Mouse (Mus musculus) midbrain, embryonic 15.5 days (tissue): ENCODE data around the gene Cyth4. TPM values are rescaled to one million over a fixed set of nuclear protein-coding genes. Genes with fewer than 3 reads are reported as not detected.

Experiments used
- ATAC-seq: fragments of 200-750 bp; cut with Nextera tagmentation; replicated peaks from 2 replicates; pipeline ENCODE4 v1.8.0; 2017; ENCODE audit warnings: moderate TSS enrichment
- H3K27ac ChIP-seq: fragments of 300-500 bp; sonication (generic); 2 replicates; pipeline ENCODE4 v1.5.1; 2015; ENCODE audit warnings: mild to moderate bottlenecking, inconsistent platforms
- H3K27me3 ChIP-seq: fragments of 300-500 bp; sonication (generic); replicated peaks from 2 replicates; pipeline ENCODE4 v1.6.1; 2015; ENCODE audit warnings: inconsistent platforms
- H3K36me3 ChIP-seq: fragments of 300-500 bp; sonication (generic); replicated peaks from 2 replicates; pipeline ENCODE4 v1.6.1; 2015; ENCODE audit warnings: inconsistent platforms
- H3K4me1 ChIP-seq: fragments of 300-500 bp; sonication (generic); 2 replicates; pipeline ENCODE4 v1.6.1; 2015; ENCODE audit warnings: inconsistent platforms
- H3K4me2 ChIP-seq: fragments of 300-500 bp; sonication (generic); 2 replicates; pipeline ENCODE4 v1.6.1; 2015; ENCODE audit warnings: inconsistent platforms, mild to moderate bottlenecking, moderate library complexity
- H3K4me3 ChIP-seq: fragments of 300-500 bp; sonication (generic); 2 replicates; pipeline ENCODE4 v1.5.1; 2015; ENCODE audit warnings: mild to moderate bottlenecking, inconsistent platforms
- H3K9ac ChIP-seq: fragments of 300-500 bp; sonication (generic); 2 replicates; pipeline ENCODE4 v1.6.1; 2015; ENCODE audit warnings: mild to moderate bottlenecking, inconsistent platforms
- H3K9me3 ChIP-seq: fragments of 300-500 bp; sonication (generic); 2 replicates; pipeline ENCODE4 v1.6.1; 2016; ENCODE audit warnings: inconsistent platforms
- WGBS: fragments of 180-500 bp; shearing (Covaris S2); methylation state at CpG from one replicate; pipeline ENCODE4 v1.1.7; 2015; ENCODE audit warnings: mixed read lengths; 5-methylcytosine and 5-hydroxymethylcytosine counted together
- polyA plus RNA-seq: library from polyadenylated mRNA; unstranded; fragments of >200 nt; fragmentation: Nextera tagmentation; extraction: Ambion mirVana; gene quantifications from 2 replicates; pipeline ENCODE4 v1.2.1, GENCODE M21; 2015

Gene Cyth4
- polyA plus RNA-seq, 1 experiment from 2014 or later = 5.6 TPM

DNA sequence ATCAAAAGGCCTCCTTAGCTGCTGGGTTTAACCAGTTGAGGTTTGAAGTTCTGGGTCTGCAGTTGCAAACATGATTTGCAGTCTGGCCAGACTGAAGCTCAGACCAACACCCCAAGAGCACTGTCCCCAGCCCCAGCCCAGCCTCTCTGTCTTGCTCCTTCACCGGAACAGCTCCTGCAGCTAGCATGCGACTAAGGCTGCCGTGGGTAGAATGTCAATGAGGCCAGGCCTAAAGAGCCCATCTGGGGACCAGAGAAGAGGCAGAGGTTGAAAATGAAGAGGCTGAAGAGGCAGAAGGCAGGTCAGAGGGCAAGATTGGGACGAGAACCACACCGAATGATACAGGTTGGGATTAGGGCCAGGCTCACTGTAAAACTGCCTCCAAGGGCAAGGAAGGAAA, 36.6 kb downstream of the Cyth4 start:
- Histone ChIP-seq H3K4me2 (no peak overlapping the region), H3K27me3 (no peaks in the 10 kb centered on the region), H3K9ac (0 out of 2 replicates have a peak overlapping the region, but pooled peaks have one; percentile 1), H3K4me1 (peaks cover 38% of the 10 kb centered on the region), H3K9me3 (no peaks in the 10 kb centered on the region), H3K27ac (peak overlapping the region; percentile 24), H3K4me3 (no peak overlapping the region), H3K36me3 (no peaks in the 10 kb centered on the region)
- 25% methylated on average over 5 of the region's 5 CpGs for WGBS
- no peak for ATAC-seq

DNA sequence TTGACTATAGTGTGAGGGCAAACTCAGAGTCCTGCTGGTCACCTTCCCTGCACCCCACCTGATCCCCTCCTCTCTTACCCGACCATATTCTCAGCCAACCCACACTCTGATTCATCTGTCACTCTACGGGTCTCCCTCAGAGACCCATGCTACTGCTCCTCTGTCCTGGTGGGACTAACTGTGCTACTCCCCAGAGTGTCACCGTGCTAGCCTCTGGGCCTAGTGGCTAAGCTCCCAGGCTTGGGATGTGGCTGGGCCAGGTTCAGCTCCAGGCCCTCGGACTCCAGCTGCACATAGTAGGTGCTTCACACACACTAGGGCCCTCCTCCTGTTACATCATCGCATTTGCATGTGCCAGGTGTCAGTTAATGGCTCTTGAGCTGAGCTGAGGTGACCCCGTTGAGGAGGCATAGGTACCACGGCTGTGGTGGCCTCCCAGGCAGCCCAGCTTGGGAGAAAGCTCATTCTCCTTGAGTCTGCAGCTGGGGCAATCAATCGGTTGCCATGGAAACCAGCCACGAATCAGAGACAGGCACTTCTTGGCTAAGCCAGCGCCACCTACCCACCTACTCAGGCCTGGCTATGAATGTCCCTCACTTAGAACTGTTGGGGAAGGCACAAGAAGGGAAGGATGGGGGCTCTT, 37.4 kb downstream of the Cyth4 start:
- Histone ChIP-seq H3K27ac (peak overlapping the region; percentile 24; the same call in 1 of the 2 replicates), H3K4me2 (no peak overlapping the region), H3K27me3 (no peaks in the 10 kb centered on the region), H3K9me3 (no peaks in the 10 kb centered on the region), H3K9ac (no peak overlapping the region), H3K36me3 (no peaks in the 10 kb centered on the region), H3K4me3 (no peak overlapping the region), H3K4me1 (peaks cover 44% of the 10 kb centered on the region)
- ATAC-seq = peak; percentile 78
- 32% methylated on average over 10 of the region's 10 CpGs for WGBS

DNA sequence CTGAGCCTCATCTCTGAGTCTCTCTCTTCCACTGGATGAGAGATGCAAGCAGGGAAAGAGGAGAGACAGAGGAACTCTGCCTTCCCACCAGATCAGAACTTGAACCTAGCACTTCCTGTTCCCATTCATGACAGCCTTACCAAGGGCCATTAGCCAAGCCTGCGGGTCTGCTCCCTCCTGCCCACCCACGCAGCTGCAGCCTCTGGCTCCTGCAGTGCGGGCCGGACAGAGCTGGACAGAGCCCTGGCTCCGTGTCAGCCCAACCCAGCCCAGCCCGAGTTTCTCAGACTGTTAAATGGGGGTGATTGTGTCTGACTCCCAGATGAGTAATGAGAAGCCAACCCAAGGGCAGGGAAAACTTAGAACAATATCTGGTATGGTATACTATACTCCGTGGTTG, 38.4 kb downstream of the Cyth4 start:
- H3K4me2 ChIP-seq = no peak overlapping the region
- H3K4me1 ChIP-seq = peaks cover 44% of the 10 kb centered on the region
- WGBS = 52% methylated on average over 7 of the region's 7 CpGs
- H3K4me3 ChIP-seq = no peak overlapping the region
- H3K9ac ChIP-seq = no peak overlapping the region
- ATAC-seq = no peak
- no peaks in the 10 kb centered on the region for H3K27me3 ChIP-seq
- no peaks in the 10 kb centered on the region for H3K9me3 ChIP-seq
- H3K27ac ChIP-seq = peak overlapping the region; percentile 20; the same call in 1 of the 2 replicates
- no peaks in the 10 kb centered on the region for H3K36me3 ChIP-seq

DNA sequence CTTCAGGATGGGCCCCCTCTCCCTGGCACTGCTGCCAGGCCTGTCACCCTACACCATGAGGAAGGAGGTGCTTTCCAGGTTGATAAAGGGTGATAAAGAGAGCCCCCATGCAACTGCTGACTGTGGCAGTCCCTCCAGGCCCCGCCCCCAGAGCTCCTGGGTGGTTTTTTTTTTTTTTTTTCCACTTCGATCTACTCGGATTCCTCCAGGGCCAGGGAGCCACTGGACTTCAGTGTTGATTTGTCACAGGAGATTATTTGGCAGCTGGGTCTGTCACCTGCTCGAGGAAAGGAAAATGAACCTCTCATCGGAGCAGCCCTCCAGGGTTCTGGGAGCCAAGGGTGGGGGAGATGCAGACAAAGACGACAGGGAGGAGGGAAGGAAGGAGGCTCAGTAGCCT, 46.8 kb downstream of the Cyth4 start:
- Histone ChIP-seq H3K27me3 (no peaks in the 10 kb centered on the region), H3K27ac (no peak overlapping the region), H3K9ac (no peak overlapping the region), H3K4me3 (no peak overlapping the region), H3K4me2 (no peak overlapping the region), H3K36me3 (no peaks in the 10 kb centered on the region), H3K9me3 (no peaks in the 10 kb centered on the region), H3K4me1 (peaks cover 20% of the 10 kb centered on the region; the same call in 1 of the 2 replicates)
- ATAC-seq = no peak
- WGBS = 15% methylated on average over 6 of the region's 6 CpGs

DNA sequence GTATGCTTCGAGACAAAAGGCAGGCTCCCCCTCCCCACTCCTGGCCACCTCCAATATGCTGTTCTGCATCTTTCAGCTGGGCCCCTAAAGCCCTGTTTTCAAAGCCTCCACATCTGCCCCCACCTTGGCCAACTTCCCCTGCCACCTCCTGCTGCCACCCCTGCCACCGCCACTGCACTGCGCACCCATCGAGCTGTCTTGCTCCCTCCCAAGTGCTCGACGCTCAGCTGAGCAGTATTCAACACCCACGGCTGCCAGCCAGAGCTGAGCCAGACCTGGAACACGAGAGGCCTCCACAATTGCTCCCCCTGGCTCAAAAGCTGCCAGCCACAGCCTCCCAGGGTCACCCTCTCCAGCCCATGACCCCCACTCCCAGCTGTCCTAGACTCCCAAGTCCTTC, 47.8 kb downstream of the Cyth4 start:
- Histone ChIP-seq H3K4me2 (no peak overlapping the region), H3K4me1 (peaks cover 15% of the 10 kb centered on the region; the same call in 1 of the 2 replicates), H3K9me3 (no peaks in the 10 kb centered on the region), H3K4me3 (no peak overlapping the region), H3K9ac (no peak overlapping the region), H3K27ac (no peak overlapping the region), H3K27me3 (no peaks in the 10 kb centered on the region), H3K36me3 (no peaks in the 10 kb centered on the region)
- no peak for ATAC-seq
- 52% methylated on average over 8 of the region's 8 CpGs for WGBS

DNA sequence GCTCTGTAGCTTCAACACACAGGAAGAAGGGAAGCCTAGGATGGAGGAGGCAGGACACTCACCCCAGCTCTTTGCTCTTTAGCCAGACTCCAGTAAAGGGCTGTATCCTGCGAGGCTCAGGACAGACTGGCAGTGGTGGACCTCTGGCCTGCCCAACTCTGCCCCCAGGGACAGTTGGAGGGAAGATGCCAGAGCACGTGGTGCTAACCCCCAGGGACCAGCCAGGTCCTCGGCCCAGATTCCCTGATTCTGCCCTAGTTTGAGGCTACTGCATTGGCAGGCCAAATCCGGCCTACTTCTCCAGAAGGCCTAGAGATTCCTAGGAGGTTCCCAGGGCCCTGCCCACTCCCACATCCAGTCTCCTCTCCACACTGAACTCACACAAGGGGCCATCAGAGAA, 50.9 kb downstream of the Cyth4 start:
- Histone ChIP-seq H3K4me3 (no peak overlapping the region), H3K9ac (no peak overlapping the region), H3K9me3 (no peaks in the 10 kb centered on the region), H3K27me3 (no peaks in the 10 kb centered on the region), H3K4me2 (no peak overlapping the region), H3K36me3 (no peaks in the 10 kb centered on the region), H3K4me1 (peaks cover 7% of the 10 kb centered on the region; the same call in 1 of the 2 replicates), H3K27ac (no peak overlapping the region)
- ATAC-seq = no peak
- 75% methylated on average over 4 of the region's 4 CpGs for WGBS

DNA sequence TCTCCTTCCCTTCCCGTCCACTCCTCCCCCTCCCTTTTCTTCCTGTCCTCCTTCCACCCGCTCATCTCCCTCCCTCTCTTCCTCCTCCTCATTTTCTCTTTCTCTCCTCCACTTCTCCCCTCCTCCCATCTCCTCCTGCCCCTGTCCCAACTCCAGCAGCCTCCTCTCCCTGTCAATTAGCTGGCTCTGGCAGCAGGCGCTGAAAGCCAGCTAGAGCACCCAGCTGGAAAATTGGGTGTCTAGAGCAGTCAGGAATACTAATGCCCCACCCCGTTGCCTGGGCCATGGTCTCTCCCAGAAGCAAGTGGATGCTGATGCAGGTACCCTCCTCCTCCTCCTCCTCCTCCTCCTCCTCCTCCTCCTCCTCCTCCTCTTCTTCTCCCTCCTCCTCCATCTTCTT, 54.3 kb downstream of the Cyth4 start:
- Histone ChIP-seq H3K9me3 (no peaks in the 10 kb centered on the region), H3K27ac (no peak overlapping the region), H3K27me3 (no peaks in the 10 kb centered on the region), H3K9ac (no peak overlapping the region), H3K36me3 (no peaks in the 10 kb centered on the region), H3K4me2 (no peak overlapping the region), H3K4me3 (no peak overlapping the region), H3K4me1 (no peaks in the 10 kb centered on the region)
- WGBS = 30% methylated on average over 4 of the region's 4 CpGs
- ATAC-seq = no peak

DNA sequence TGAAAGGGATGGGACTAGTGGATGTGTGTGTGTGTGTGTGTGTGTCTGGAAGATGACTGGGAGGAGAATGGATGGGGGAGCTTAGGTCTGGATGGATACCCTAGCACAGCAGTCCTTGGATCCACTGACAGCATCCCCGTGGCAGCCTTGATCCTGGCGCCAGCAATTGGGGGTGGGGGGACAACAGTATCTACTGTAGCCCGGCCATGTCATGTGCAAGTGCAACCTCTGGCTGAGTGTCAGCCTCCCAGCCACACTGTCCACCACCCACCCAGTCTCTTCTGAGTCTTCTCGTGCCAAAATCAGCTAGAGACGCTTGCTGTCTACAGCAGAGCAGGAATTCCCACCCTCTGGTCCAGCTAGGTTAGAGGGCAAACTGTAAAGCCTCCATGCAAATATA, 67.4 kb downstream of the Cyth4 start:
- H3K4me2 ChIP-seq = no peak overlapping the region
- 0 out of 2 replicates have a peak, but pooled peaks cover 8% of the 10 kb centered on the region for H3K4me1 ChIP-seq
- no peaks in the 10 kb centered on the region for H3K9me3 ChIP-seq
- H3K9ac ChIP-seq = no peak overlapping the region
- no peaks in the 10 kb centered on the region for H3K36me3 ChIP-seq
- H3K4me3 ChIP-seq = no peak overlapping the region
- H3K27ac ChIP-seq = no peak overlapping the region
- H3K27me3 ChIP-seq = no peaks in the 10 kb centered on the region; the same call in 1 of the 2 replicates
- ATAC-seq = 0 out of 2 replicates have a peak, but pooled peaks have one; percentile 30
- WGBS = 54% methylated on average over 5 of the region's 5 CpGs

DNA sequence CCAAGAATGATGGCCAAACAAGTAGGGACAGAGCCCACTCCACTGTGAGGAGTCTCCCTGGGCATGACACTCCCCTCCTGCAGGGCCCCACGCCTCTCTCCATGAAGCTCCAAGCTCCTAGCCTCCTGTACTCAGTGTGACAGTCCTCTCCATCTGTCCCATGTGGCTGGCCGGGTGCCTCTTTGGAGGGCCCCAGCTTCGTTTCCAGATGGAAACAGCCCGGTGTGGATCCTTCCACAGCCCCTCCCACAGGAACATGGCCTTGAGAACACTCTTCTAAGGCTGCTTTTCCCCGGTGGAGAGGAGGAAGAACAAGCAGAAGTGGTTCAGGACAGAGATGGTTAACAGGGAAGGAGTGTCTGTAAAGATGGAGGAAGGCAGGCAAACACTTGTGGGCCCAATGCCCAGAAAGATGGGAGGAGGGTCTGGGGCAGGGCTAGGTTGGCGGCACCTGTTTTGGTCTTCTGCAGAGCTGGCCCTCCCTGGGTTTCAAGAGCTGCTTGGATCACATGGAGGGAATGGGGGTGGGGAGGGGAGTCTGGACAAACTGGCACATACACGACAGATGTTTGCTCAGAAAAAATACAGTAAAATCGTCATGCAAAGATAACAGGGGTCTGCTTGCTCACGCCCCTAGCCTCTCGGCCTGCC, 72.5 kb downstream of the Cyth4 start:
- H3K9ac ChIP-seq = no peak overlapping the region

DNA sequence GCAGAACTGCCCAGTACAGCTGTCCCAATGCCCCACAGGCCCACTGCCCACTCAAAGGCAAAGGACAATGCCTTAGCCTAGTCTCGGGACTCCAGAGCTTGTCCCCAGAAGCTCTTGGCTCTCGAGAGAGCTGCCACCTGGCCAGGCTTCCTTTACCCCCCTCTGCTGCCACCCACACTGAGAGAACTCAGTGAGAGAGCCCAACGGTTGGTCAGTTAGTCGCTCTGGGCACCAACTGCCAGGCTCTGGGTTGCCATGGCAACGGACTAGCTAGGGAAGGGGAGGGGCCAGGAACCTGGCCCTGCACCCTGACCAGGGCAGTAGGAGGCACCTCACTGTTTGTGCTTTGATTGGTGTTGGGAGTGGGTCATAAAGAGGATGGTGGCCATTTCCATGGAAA, 73.5 kb downstream of the Cyth4 start:
- Histone ChIP-seq H3K9ac (no peak overlapping the region), H3K4me1 (peaks cover 20% of the 10 kb centered on the region), H3K4me2 (no peak overlapping the region), H3K27ac (no peak overlapping the region), H3K27me3 (peaks cover 30% of the 10 kb centered on the region), H3K9me3 (no peaks in the 10 kb centered on the region), H3K4me3 (no peak overlapping the region), H3K36me3 (0 out of 2 replicates have a peak, but pooled peaks cover 5% of the 10 kb centered on the region)
- 0 out of 2 replicates have a peak, but pooled peaks have one; percentile 2 for ATAC-seq
- WGBS = 16% methylated on average over 5 of the region's 5 CpGs

More for the DNA sequence above, 72.5 kb downstream of the Cyth4 start:
- Histone ChIP-seq H3K4me2 (no peak overlapping the region), H3K9me3 (no peaks in the 10 kb centered on the region), H3K36me3 (0 out of 2 replicates have a peak, but pooled peaks cover 5% of the 10 kb centered on the region), H3K4me1 (peaks cover 23% of the 10 kb centered on the region), H3K27me3 (peaks cover 30% of the 10 kb centered on the region), H3K27ac (no peak overlapping the region), H3K4me3 (no peak overlapping the region)
- 75% methylated on average over 10 of the region's 10 CpGs for WGBS
- no peak for ATAC-seq
